Mouse (Mus musculus) liver, embryonic 15.5 days (tissue): ENCODE results near the gene Vrk1. TPM values are rescaled to one million over a fixed set of nuclear protein-coding genes. Genes with fewer than 3 reads are reported as not detected.

Experiments used
- ATAC-seq: fragments of 200-750 bp; cut with Nextera tagmentation; 2 replicates; pipeline ENCODE4 v1.8.0; 2017; ENCODE audit warnings: moderate number of reproducible peaks, mild to moderate bottlenecking, moderate library complexity; ENCODE audit not compliant: insufficient read depth
- H3K27ac ChIP-seq: fragments of 300-500 bp; sonication (generic); replicated peaks from 2 replicates; pipeline ENCODE4 v1.5.1; 2015; ENCODE audit warnings: mild to moderate bottlenecking, inconsistent platforms
- H3K27me3 ChIP-seq: fragments of 300-500 bp; sonication (generic); 2 replicates; pipeline ENCODE4 v1.6.1; 2015; ENCODE audit warnings: mild to moderate bottlenecking, inconsistent platforms
- H3K36me3 ChIP-seq: fragments of 300-500 bp; sonication (generic); replicated peaks from 2 replicates; pipeline ENCODE4 v1.6.1; 2015; ENCODE audit warnings: moderate library complexity, mild to moderate bottlenecking, inconsistent platforms
- H3K4me1 ChIP-seq: fragments of 300-500 bp; sonication (generic); replicated peaks from 2 replicates; pipeline ENCODE4 v1.6.1; 2015; ENCODE audit warnings: inconsistent platforms
- H3K4me2 ChIP-seq: fragments of 300-500 bp; sonication (generic); 2 replicates; pipeline ENCODE4 v1.6.1; 2015; ENCODE audit warnings: moderate library complexity, mild to moderate bottlenecking, inconsistent platforms
- H3K4me3 ChIP-seq: fragments of 300-500 bp; sonication (generic); replicated peaks from 2 replicates; pipeline ENCODE4 v1.5.1; 2015; ENCODE audit warnings: mild to moderate bottlenecking, inconsistent platforms
- H3K9ac ChIP-seq: fragments of 300-500 bp; sonication (generic); 2 replicates; pipeline ENCODE4 v1.6.1; 2015; ENCODE audit warnings: moderate library complexity, mild to moderate bottlenecking, inconsistent platforms
- H3K9me3 ChIP-seq: fragments of 300-500 bp; sonication (generic); replicated peaks from 2 replicates; pipeline ENCODE4 v1.6.1; 2016; ENCODE audit warnings: inconsistent platforms
- WGBS: fragments of 180-500 bp; shearing (Covaris S2); methylation state at CpG from one replicate; pipeline ENCODE4 v1.1.7; 2015; ENCODE audit warnings: mixed read lengths; ENCODE audit not compliant: insufficient replicate concordance; 5-methylcytosine and 5-hydroxymethylcytosine counted together
- polyA plus RNA-seq: library from polyadenylated mRNA; unstranded; fragments of >200 nt; fragmentation: Nextera tagmentation; extraction: Ambion mirVana; gene quantifications from 2 replicates; pipeline ENCODE4 v1.2.1, GENCODE M21; 2015

Vrk1 gene
- polyA plus RNA-seq, 1 experiment from 2014 or later: 87.2 TPM

DNA sequence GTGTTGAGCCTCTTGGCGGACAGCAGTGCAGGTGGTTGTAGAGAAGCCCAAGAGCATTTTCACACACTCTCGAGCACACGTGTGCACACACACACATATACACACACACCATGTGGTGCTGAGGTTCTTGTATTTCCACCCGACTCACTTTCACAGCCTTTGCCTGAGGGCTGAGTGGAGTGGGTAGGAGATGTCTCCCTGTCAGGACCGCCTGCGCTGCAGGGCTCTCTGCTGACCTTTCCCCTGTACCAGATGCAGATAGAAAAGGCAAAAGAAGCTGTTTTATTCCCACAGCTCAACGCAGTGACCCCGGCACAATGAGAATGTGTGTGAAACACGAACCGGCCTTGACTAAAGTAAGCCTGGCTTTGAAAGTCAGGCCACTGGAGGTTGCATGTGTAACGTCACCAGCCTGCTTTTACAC lies 72.9 kb downstream of the Vrk1 start:
- no peaks in the 10 kb centered on the region for H3K4me1 ChIP-seq
- no peaks in the 10 kb centered on the region for H3K27me3 ChIP-seq
- WGBS: 77% methylated on average over 11 of the region's 11 CpGs
- ATAC-seq: no peak
- H3K9me3 ChIP-seq: no peaks in the 10 kb centered on the region
- no peak overlapping the region for H3K4me2 ChIP-seq
- peaks cover 8% of the 10 kb centered on the region for H3K36me3 ChIP-seq
- H3K4me3 ChIP-seq: no peak overlapping the region
- no peak overlapping the region for H3K27ac ChIP-seq
- H3K9ac ChIP-seq: no peak overlapping the region

GRCm38 (mm10) chr12:106084126-106084525 lies 74.1 kb downstream of the Vrk1 start:
- ATAC-seq: no peak
- Histone ChIP-seq H3K27me3 (no peaks in the 10 kb centered on the region), H3K9ac (no peak overlapping the region), H3K4me3 (no peak overlapping the region), H3K4me1 (no peaks in the 10 kb centered on the region), H3K4me2 (no peak overlapping the region), H3K36me3 (no peaks in the 10 kb centered on the region), H3K27ac (no peak overlapping the region), H3K9me3 (no peaks in the 10 kb centered on the region)
- 81% methylated on average over 12 of the region's 12 CpGs for WGBS

- Histone ChIP-seq H3K27ac (no peak overlapping the region), H3K27me3 (no peaks in the 10 kb centered on the region), H3K36me3 (no peaks in the 10 kb centered on the region), H3K4me2 (no peak overlapping the region), H3K9ac (no peak overlapping the region), H3K4me1 (no peaks in the 10 kb centered on the region), H3K4me3 (no peak overlapping the region), H3K9me3 (no peaks in the 10 kb centered on the region)
- no peak for ATAC-seq
- WGBS: 81% methylated on average over 9 of the region's 9 CpGs
Observed at GRCm38 (mm10) chr12:106094827-106095226, 84.8 kb downstream of the Vrk1 start.

- no peak for ATAC-seq
- Histone ChIP-seq H3K27ac (no peak overlapping the region), H3K4me2 (no peak overlapping the region), H3K4me3 (no peak overlapping the region), H3K36me3 (no peaks in the 10 kb centered on the region), H3K9me3 (peaks cover 5% of the 10 kb centered on the region; the same call in 1 of the 2 replicates), H3K27me3 (no peaks in the 10 kb centered on the region), H3K9ac (no peak overlapping the region), H3K4me1 (no peaks in the 10 kb centered on the region)
- 81% methylated on average over 6 of the region's 6 CpGs for WGBS
Observed at GRCm38 (mm10) chr12:106102003-106102402, 92.0 kb downstream of the Vrk1 start.

GRCm38 (mm10) chr12:106102726-106103643 lies 93.0 kb downstream of the Vrk1 start:
- Histone ChIP-seq H3K9me3 (peaks cover 5% of the 10 kb centered on the region; the same call in 1 of the 2 replicates), H3K27me3 (no peaks in the 10 kb centered on the region), H3K4me1 (no peaks in the 10 kb centered on the region), H3K4me2 (no peak overlapping the region), H3K27ac (no peak overlapping the region), H3K4me3 (no peak overlapping the region), H3K36me3 (no peaks in the 10 kb centered on the region), H3K9ac (no peak overlapping the region)
- no peak for ATAC-seq
- WGBS: 55% methylated on average over 16 of the region's 16 CpGs

DNA sequence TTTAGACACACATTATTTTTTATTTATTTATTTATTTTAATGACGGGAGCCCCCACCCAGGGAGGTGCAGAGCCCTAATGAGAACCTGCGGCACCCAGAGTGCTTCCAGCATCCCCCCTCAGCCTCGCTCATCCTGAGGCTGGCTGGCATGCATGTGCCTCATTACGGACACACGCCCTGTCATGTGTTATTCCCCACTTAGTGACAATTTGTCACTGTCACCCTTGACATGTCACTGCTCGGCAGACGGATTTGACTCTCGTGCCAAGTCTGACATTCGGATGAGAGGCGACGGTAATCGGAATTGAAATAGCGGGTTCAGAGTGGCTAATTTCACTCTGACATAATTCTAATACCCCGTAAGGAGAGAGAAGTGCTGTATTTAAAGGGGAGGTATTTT lies 97.2 kb downstream of the Vrk1 start:
- no peaks in the 10 kb centered on the region for H3K4me1 ChIP-seq
- H3K9me3 ChIP-seq: no peaks in the 10 kb centered on the region
- no peak overlapping the region for H3K4me3 ChIP-seq
- no peak overlapping the region for H3K9ac ChIP-seq
- H3K27me3 ChIP-seq: no peaks in the 10 kb centered on the region
- no peak overlapping the region for H3K27ac ChIP-seq
- WGBS: 79% methylated on average over 14 of the region's 14 CpGs
- no peak for ATAC-seq
- no peak overlapping the region for H3K4me2 ChIP-seq
- H3K36me3 ChIP-seq: no peaks in the 10 kb centered on the region

GRCm38 (mm10) chr12:106115070-106115891 lies 105.3 kb downstream of the Vrk1 start:
- Histone ChIP-seq H3K4me3 (no peak overlapping the region), H3K27ac (no peak overlapping the region), H3K9me3 (no peaks in the 10 kb centered on the region), H3K36me3 (no peaks in the 10 kb centered on the region), H3K27me3 (no peaks in the 10 kb centered on the region), H3K9ac (no peak overlapping the region), H3K4me2 (no peak overlapping the region), H3K4me1 (no peaks in the 10 kb centered on the region)
- ATAC-seq: no peak
- 19% methylated on average over 6 of the region's 6 CpGs for WGBS

DNA sequence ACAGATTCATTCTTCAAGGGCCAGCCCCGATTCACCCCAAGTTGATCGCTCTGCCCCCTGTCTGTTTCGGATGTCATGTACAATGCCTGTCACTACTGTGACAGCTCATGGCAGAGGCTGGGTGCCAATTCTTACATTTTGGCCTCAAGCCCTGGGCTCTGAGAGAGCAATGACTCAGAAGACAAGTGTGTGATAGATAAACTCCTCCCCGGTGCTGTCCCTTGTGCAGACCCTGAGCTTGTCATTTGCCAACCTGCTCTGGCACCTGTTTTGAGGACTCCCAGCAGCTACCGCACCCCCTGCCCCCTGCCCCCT lies 105.8 kb downstream of the Vrk1 start:
- no peak for ATAC-seq
- no peaks in the 10 kb centered on the region for H3K9me3 ChIP-seq
- H3K27ac ChIP-seq: no peak overlapping the region
- H3K27me3 ChIP-seq: no peaks in the 10 kb centered on the region
- WGBS: 39% methylated on average over 5 of the region's 5 CpGs
- no peak overlapping the region for H3K4me2 ChIP-seq
- H3K4me3 ChIP-seq: no peak overlapping the region
- no peak overlapping the region for H3K9ac ChIP-seq
- H3K4me1 ChIP-seq: no peaks in the 10 kb centered on the region
- no peaks in the 10 kb centered on the region for H3K36me3 ChIP-seq

GRCm38 (mm10) chr12:106123276-106123675 lies 113.2 kb downstream of the Vrk1 start:
- no peak for ATAC-seq
- H3K4me3 ChIP-seq: no peak overlapping the region
- H3K9ac ChIP-seq: no peak overlapping the region
- H3K36me3 ChIP-seq: no peaks in the 10 kb centered on the region
- no peaks in the 10 kb centered on the region for H3K27me3 ChIP-seq
- 73% methylated on average over 14 of the region's 14 CpGs for WGBS
- no peak overlapping the region for H3K27ac ChIP-seq
- no peaks in the 10 kb centered on the region for H3K4me1 ChIP-seq
- H3K4me2 ChIP-seq: no peak overlapping the region
- H3K9me3 ChIP-seq: no peaks in the 10 kb centered on the region

GRCm38 (mm10) chr12:106124581-106124980 lies 114.6 kb downstream of the Vrk1 start:
- Histone ChIP-seq H3K4me1 (no peaks in the 10 kb centered on the region), H3K9me3 (no peaks in the 10 kb centered on the region), H3K9ac (no peak overlapping the region), H3K27ac (no peak overlapping the region), H3K27me3 (no peaks in the 10 kb centered on the region), H3K4me2 (no peak overlapping the region), H3K4me3 (no peak overlapping the region), H3K36me3 (no peaks in the 10 kb centered on the region)
- ATAC-seq: no peak
- WGBS: 63% methylated on average over 3 of the region's 3 CpGs
